Mouse (Mus musculus): ENCODE data around the gene Wars. TPM values are rescaled to one million over a fixed set of nuclear protein-coding genes. Genes with fewer than 3 reads are reported as not detected.

Wars gene
- total RNA-seq, 2 experiments from 2014 or later = 27.5 to 65.5 TPM

DNA sequence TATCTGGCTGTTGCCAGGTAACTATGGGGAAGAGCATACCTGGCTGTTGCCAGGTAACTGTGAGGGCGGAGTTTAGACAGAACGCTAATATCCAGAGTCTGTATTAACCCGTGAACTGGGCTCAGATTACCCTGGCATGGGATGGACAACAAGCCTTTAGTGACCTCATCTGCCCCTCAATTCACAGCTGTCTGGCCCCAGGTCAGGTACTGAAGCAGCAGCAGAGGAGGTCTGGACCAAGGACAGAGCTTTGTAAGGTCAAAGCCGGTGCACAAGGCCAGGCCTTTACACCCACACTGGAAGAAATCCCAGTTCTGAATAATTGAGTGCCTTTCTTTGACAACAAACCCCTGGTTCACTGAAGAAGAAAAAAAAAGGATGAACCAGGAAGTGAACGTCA is 64.3 kb downstream of the Wars start:
- ATAC-seq (replicated peaks; ENCODE audit: poor library complexity, severe bottlenecking) = no peak

DNA sequence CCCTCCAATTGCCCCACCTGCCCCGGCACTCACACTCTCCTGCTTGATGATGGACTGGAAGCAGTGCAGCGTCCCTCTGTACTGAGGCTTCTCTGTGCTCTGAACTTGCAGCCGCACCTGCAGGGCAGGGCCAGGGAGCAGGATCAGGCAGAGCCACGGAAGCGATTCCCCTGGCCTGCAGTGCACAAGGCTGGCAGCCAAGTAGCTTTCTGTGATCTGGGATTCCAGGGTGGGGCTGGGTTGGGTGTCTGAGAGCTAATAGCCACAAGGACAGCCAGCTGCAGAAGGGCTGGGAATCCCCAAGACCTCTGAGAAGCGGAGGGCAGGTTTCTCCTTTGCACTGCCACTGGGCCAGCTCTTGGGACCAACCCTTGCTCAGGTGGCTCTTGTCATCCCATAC is 66.3 kb downstream of the Wars start:
- no peak for ATAC-seq (replicated peaks; ENCODE audit: poor library complexity, severe bottlenecking)

DNA sequence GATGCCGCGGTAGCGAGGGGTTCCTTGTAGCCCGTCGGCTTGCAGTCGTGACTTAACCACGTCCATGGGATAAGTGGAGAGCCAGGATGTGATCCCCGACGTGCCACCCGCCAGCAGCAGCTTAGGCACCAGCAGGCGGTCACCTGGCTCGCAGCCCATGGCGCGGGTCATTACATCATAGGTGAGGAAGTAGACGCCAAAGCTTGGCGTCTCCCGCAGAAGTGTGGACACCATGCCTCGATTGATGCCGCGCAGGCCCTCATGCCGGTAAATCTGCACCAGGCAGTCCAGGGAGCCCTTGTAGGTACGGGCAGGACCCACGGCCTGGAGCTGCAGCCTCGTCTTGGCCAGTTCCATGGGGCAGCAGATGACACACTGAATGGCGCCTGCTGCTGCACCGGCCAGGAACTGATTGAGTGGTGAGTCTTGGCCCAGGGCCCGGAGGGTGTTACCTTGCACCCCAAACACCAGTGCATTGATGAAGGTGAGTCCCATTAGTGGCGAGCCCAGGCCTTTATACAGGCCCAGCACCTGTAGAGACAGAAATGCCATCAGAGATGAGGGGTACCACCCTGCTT is 66.9 kb downstream of the Wars start:
- ATAC-seq (replicated peaks; ENCODE audit: poor library complexity, severe bottlenecking) = no peak

DNA sequence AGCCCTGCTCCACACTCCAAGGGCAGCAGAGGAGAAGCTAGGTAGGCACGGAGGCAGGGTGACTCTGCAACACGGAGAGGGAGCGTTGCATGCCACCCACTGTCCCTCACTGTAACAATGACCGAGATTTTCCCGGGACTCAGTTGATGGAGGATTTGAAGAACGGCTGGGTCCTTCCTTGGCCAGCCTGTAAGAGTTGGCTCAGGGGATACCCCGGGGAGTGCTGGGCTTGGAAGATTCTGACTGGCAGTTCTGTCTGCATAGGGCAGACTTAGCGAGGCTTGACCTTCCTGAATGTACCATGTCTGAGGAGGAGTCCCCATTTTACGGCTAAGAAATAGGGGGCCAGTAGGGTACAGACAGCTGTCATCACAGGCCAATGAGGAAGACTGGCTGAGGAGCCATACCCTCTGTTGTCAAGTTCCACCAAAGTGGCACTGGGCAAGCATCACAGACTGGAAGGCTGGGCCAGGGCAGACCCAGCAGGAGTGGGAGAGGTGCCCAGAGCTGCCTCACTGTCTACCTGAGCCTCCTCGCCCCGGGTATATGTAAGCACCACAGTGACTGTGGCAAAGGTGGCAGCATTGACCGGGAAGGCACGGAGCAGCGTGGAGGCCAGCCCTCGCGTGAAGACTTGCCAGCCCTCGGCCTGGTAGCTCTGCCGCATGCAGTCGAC is 67.6 kb downstream of the Wars start:
- no peak for ATAC-seq (replicated peaks; ENCODE audit: poor library complexity, severe bottlenecking)

DNA sequence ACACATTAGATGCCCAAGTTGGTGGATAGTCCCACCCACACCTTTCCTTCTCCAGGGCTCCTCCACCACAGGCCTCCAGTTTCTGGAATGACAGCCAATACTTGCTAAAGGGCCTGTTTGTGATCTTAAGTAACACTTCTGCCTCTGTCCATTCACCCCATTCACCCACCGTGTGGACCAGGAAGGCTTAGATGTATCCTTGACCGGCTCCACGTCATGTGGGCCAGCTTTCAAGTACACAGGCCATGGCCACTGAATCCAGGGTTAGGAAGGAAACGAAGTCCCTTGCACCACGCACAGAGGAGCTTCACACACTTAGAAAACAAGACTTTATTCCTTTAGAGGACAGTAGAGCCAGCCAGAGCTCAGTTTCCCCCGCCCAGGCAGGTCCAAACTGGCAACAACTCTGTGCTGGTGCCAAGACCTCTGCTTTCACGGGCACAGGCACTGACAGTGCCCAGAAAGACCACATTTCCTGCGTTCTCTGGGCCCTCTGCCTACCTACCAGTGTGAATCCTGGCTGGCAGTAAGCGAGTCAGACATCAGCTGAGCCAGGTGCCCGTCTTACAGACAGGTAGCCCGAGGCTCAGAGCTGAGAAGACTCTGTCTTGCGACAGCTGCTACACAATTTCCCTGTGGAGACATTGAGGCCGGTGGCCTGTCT is 68.3 kb downstream of the Wars start:
- no peak for ATAC-seq (replicated peaks; ENCODE audit: poor library complexity, severe bottlenecking)

DNA sequence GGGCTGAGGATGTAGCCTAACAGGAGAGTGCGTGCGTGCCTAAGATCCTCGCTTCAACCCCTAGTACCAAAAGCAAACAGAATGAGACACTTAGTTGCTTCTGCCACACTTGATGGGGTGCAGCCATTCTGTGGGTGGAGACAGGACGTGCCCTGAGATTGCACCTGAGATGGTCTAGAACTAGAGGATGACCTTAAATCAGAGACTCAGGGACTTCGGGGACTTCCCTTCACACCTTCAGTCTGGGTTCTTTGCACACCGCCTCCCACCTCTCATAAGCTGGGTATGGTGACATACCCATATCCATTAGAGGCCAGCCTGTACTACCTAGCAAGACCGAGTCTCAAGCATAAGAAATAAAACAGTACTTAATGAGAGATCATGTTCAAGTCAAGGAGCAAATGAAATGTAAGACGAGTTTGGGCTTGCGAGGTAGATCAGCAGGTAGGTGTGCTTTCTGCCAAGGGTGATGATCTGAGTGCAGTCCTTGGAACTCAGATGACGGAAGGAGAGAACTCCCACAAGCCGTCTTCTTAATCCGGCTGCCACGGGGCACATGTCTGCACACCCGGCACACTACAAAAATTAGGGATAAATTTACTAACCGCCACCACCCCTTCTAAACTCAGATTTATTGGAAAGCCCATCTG is 69.6 kb downstream of the Wars start:
- no peak for ATAC-seq (replicated peaks; ENCODE audit: poor library complexity, severe bottlenecking)

DNA sequence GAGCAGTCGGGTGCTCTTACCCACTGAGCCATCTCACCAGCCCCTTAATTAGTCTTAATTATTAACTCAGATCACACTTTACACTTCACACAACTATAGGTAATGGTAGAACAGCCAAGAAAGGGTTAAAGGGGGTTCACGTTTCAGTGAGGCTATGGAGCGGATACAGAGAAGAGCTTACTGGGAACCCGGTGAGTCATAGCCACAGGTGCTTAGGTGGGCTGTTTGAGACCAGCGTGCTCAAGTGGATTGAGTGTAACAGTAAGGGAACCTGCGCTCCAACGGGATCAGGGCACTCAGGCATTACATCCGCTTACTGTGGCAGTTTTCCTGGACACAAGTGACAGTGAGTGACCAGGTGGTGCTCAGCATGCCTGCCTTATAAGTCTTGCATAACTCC is 70.9 kb downstream of the Wars start:
- ATAC-seq (replicated peaks; ENCODE audit: poor library complexity, severe bottlenecking) = no peak

DNA sequence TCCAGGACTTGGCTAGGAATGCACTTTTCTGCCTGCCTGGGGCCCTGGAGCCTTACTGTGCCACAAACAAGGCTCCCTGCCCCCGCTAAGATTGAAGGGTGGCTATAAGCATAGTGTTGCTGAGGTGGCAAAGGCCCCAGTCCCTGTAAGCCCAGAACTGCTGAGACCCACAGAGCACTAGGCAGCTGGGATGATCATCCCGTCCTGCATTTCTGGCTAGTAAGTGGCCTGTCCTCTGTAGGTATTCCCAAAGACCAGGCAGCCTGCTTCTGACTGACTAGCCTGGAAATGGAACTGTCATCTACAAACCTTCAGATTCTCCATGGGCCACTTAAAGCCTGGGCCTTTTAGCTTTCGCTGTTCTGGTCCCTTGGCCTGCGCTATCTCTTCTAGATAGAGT is 73.5 kb downstream of the Wars start:
- 0 out of 2 replicates have a peak, but pooled peaks have one; percentile 11 for ATAC-seq (replicated peaks; ENCODE audit: poor library complexity, severe bottlenecking)

DNA sequence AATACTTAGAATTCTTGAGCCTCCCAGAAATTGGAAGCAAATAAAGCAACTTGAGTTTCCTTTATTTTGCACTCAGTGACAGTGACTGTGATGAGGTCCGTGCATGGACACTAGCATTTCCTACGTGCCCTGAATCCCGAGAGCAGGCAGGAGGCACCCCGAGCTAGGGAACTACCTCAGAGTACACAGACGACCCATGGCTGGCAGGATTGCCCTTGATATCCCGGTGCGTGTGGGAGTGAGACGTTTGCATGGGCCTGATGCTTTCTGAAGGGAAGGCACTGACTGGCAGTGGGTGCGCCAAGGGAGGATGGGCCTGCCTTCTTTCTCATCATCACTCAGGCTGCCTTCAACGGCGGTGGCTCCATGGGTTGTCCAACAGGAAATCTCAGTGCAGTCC is 77.4 kb downstream of the Wars start:
- no peak for ATAC-seq (replicated peaks; ENCODE audit: poor library complexity, severe bottlenecking)

DNA sequence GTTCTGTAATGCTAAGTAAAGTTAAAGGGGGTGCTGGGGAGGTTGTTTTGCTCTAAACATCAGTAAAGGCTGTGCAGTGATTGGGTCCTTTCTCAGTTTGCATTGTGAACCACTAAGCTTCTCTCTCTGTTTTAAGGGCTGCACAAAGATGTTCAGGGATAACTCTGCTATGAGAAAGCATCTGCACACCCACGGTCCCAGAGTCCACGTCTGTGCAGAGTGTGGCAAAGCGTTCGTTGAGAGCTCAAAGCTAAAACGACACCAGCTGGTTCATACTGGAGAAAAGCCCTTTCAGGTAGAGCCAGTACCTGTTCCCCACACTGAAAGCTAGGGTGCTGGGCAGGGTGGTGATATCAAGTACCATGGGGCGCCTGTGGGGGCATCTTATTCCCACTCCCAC is 79.5 kb downstream of the Wars start:
- no peak for ATAC-seq (replicated peaks; ENCODE audit: poor library complexity, severe bottlenecking)

DNA sequence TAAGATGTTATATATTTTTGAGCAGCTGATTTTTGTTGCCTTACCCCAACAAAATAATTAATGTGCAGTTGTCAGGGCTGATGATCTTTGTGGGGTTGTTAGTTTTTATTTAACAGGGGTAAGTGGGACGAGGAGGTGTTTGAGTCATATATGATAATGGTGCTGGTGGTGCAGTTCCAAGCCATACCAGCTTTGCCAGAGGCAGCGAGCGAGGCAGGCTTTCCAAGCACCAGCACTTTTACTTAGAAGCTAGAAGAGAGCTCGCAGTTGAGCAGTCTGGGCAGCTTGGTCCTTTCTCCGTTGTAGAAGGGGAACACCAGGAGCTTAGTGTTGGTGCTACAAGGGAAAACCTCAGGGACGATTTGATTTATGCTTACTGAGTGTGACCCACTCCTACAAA is 81.5 kb downstream of the Wars start:
- ATAC-seq (replicated peaks; ENCODE audit: poor library complexity, severe bottlenecking) = no peak

DNA sequence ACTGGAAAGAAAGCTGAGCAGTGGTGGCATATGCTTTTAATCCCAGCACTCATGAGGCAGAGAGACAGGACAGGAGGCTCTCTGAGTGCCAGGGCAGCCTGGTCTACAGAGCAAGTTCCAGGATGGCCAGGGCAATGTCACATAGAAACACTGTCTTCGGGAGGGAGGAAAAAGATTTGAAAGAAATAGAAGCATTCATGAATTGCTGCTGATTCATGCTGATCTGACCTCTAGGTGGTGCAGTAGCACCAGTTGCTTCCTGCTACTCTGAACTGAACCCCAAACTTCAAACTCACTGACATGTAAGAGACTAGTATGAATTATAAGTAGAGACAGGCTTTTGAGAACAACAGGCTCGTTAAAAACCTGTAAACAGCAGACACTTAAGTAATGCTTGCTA is 82.8 kb downstream of the Wars start:
- ATAC-seq (replicated peaks; ENCODE audit: poor library complexity, severe bottlenecking) = peak; percentile 71

DNA sequence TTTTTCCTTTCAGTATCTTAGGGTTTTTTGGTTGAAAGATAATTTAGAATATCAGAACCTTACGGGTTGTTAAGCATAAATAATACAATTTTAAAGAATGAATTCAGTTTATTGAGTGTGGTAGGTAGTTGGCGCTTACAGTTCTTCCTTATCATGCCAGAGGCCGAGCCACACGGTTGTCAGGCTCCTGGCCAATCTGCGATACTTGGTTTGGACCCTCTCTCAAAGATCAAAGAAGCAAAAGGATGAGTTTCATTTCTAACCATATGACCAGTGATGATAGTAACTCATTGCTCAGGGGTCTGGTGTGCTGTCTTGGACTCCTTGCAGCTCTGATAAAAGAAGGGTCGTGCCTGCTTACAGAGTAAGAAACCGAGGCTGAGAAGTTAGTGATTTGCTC is 83.7 kb downstream of the Wars start:
- no peak for ATAC-seq (replicated peaks; ENCODE audit: poor library complexity, severe bottlenecking)

Other genes with a start within 250 kb of the Wars start
- gene Degs2, start 191.9 kb downstream of the Wars start, total RNA-seq (2014; fragmentation: Nextera tagmentation) = not detected in 2 replicates
- 1.3 and 2.3 TPM in 2 replicates for gene Degs2, start 191.9 kb downstream of the Wars start, total RNA-seq (2017)
- 61.2 and 69.7 TPM in 2 replicates for gene Yy1, start 101.2 kb downstream of the Wars start, total RNA-seq (2014; fragmentation: Nextera tagmentation)
- gene Yy1, start 101.2 kb downstream of the Wars start, total RNA-seq (2017) = 54.0 and 54.6 TPM in 2 replicates
- 0.34 and 2.9 TPM in 2 replicates for gene Slc25a29, start 58.3 kb downstream of the Wars start, total RNA-seq (2014; fragmentation: Nextera tagmentation)
- 0.39 and 2.9 TPM in 2 replicates for gene Slc25a29, start 58.3 kb downstream of the Wars start, total RNA-seq (2017)
- gene Slc25a47, start 58.1 kb downstream of the Wars start, total RNA-seq (2014; fragmentation: Nextera tagmentation) = 8.6 and 10.8 TPM in 2 replicates
- 2.4 and 5.2 TPM in 2 replicates for gene Slc25a47, start 58.1 kb downstream of the Wars start, total RNA-seq (2017)
- gene Wdr25, start 543 bp downstream of the Wars start, total RNA-seq (2014; fragmentation: Nextera tagmentation) = 7.9 and 16.6 TPM in 2 replicates
- 3.4 and 8.1 TPM in 2 replicates for gene Wdr25, start 543 bp downstream of the Wars start, total RNA-seq (2017)
- gene Begain, start 174.0 kb upstream of the Wars start, total RNA-seq (2014; fragmentation: Nextera tagmentation) = 0.47 TPM in 1 of 2 replicates, not detected in the other
- gene Begain, start 174.0 kb upstream of the Wars start, total RNA-seq (2017) = not detected in 2 replicates

Data from granulocyte monocyte progenitor cell, adult 5-6 weeks (primary cell).